Mouse (Mus musculus) thymus, adult 2 months (tissue): ENCODE data around the gene Olfr351.

ENCODE experiments used
- CTCF ChIP-seq: fragments of 200-500 bp; IDR thresholded peaks from 2 replicates; pipeline ENCODE4 v1.5.1; 2012; ENCODE audit warnings: mild to moderate bottlenecking, control low read depth, low read length, moderate library complexity, borderline replicate concordance; ENCODE audit not compliant: control insufficient read depth, poor library complexity, insufficient read depth; ENCODE audit errors: extremely low read depth
- POLR2A ChIP-seq: fragments of 200-500 bp; IDR thresholded peaks from 2 replicates; pipeline ENCODE4 v1.6.1; 2012; ENCODE audit warnings: mild to moderate bottlenecking, low read length, control low read depth, moderate library complexity; ENCODE audit not compliant: control insufficient read depth, poor library complexity, insufficient read depth; ENCODE audit errors: extremely low read depth

DNA sequence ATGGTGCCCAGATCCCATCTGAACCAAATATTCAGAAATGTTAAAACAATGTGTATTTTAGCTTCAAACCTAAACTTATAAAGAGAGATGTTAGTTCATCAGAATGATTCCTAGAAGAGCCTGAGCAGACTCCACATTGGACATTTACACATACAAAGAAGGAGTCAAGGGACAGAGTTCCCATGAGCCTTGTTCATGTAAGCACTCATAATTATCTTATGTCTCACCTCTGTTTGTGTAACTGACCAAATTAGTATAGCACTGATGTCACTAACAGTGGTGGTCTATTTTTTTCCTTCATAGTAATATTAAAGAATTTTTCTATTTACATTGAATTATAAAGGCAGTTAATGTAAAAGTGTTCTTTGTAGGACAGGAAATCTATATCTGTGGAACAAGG lies 30.4 kb upstream of the Olfr351 start, which contains the start of gene Olfr353:
- no peak for TF ChIP-seq POLR2A
- no peak for TF ChIP-seq CTCF
